Mouse (Mus musculus) forebrain, embryonic 16.5 days (tissue): ENCODE measurements around the gene Sap30. TPM values are rescaled to one million over a fixed set of nuclear protein-coding genes. Genes with fewer than 3 reads are reported as not detected.
"Not testable (repeated sequence)": the region's sequence is repeated elsewhere in the genome, so short reads cannot be mapped to it uniquely, and the experiment has no call there.

ENCODE experiments used
- ATAC-seq: fragments of 200-750 bp; cut with Nextera tagmentation; 2 replicates; pipeline ENCODE4 v1.8.0; 2017; ENCODE audit warnings: mild to moderate bottlenecking, moderate library complexity
- H3K27ac ChIP-seq: fragments of 300-500 bp; sonication (generic); 2 replicates; pipeline ENCODE4 v1.5.1; 2014; ENCODE audit warnings: low read length, control low read depth
- H3K27me3 ChIP-seq: fragments of 300-500 bp; sonication (generic); replicated peaks from 2 replicates; pipeline ENCODE4 v1.6.1; 2014; ENCODE audit warnings: low read length; ENCODE audit not compliant: control insufficient read depth, insufficient read depth
- H3K36me3 ChIP-seq: fragments of 300-500 bp; sonication (generic); 2 replicates; pipeline ENCODE4 v1.6.1; 2014; ENCODE audit not compliant: control insufficient read depth, insufficient read depth
- H3K4me1 ChIP-seq: fragments of 300-500 bp; sonication (generic); replicated peaks from 2 replicates; pipeline ENCODE4 v1.6.1; 2014; ENCODE audit warnings: low read length; ENCODE audit not compliant: control insufficient read depth, insufficient read depth
- H3K4me2 ChIP-seq: fragments of 300-500 bp; sonication (generic); 2 replicates; pipeline ENCODE4 v1.6.1; 2014; ENCODE audit warnings: mild to moderate bottlenecking, low read length, control low read depth
- H3K4me3 ChIP-seq: fragments of 300-500 bp; sonication (generic); replicated peaks from 2 replicates; pipeline ENCODE4 v1.5.1; 2014; ENCODE audit warnings: mild to moderate bottlenecking, low read length, control low read depth
- H3K9ac ChIP-seq: fragments of 300-500 bp; sonication (generic); replicated peaks from 2 replicates; pipeline ENCODE4 v1.6.1; 2014; ENCODE audit warnings: low read depth, low read length, control low read depth
- H3K9me3 ChIP-seq: fragments of 300-500 bp; sonication (generic); 2 replicates; pipeline ENCODE4 v1.6.1; 2016; ENCODE audit warnings: low read length; ENCODE audit not compliant: control insufficient read depth
- WGBS: fragments of 180-500 bp; shearing (Covaris S2); extraction: QIAGEN DNeasy Blood & Tissue Kit; methylation state at CpG from one replicate; pipeline ENCODE4 v1.1.7; 2014; 5-methylcytosine and 5-hydroxymethylcytosine counted together
- polyA plus RNA-seq: library from polyadenylated mRNA; unstranded; fragments of >200 nt; fragmentation: Nextera tagmentation; extraction: Ambion mirVana; gene quantifications from 2 replicates; pipeline ENCODE4 v1.2.1, GENCODE M21; 2015

Sap30 gene
- polyA plus RNA-seq, 1 experiment from 2014 or later: 53.1 TPM

DNA sequence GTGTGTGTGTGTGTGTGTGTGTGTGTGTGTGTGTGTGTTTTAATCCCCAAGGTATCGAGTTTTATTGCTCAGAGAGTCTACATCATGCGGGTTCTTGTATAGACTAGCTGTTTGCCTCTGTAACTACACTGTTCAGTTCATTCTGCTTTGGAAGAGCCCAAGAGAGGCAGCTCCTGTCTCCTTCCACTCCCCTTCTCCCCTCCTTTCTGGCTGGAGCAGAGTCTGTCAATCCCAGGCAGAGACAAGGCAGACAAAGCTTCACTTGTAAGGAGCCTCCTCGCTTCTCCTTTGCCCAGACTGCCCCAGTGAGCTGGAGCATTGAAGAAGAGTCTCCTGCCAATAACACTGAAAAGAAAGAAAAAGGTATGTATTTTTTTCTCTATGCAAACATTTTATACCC, 31.9 kb downstream of the Sap30 start, which contains the start of gene Scrg1:
Gene Scrg1, plus strand, starts transcription at position 159 of the 400 bp plus-strand sequence.
- no peak within 1 kb of the TSS for H3K4me3 ChIP-seq
- peak within 1 kb of the TSS; percentile 20 for H3K4me2 ChIP-seq
- H3K36me3 ChIP-seq: no peaks in the 10 kb centered on the region
- H3K4me1 ChIP-seq: peaks cover 11% of the 10 kb centered on the region
- peak within 1 kb of the TSS; percentile 49 for H3K27ac ChIP-seq
- H3K27me3 ChIP-seq: no peaks in the 10 kb centered on the region
- peak; percentile 68 for ATAC-seq
- WGBS: 67% methylated on average over 3 of the region's 3 CpGs
- H3K9ac ChIP-seq: no peak within 1 kb of the TSS
- H3K9me3 ChIP-seq: no peaks in the 10 kb centered on the region

DNA sequence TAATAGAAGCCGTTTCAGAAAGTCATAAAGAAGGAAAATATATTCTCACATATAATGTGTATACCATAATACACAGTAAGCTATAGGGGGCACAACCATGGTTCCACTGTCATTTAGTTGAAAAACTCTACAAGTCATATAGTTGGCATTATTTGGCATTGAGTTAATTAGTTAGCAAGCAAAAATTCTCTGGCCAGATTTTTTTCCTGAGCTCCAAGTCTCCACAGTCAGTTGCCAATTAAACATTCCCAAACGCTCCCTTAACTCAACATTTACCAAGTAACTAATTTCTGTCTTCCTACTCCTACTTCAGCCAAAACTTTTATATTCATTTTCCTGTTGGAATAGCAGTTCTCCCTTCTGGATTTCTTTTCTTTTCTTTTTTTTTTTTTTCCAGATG, 34.3 kb downstream of the Sap30 start:
- ATAC-seq: no peak
- H3K9me3 ChIP-seq: no peaks in the 10 kb centered on the region
- no peaks in the 10 kb centered on the region for H3K36me3 ChIP-seq
- no peak overlapping the region for H3K4me2 ChIP-seq
- H3K4me1 ChIP-seq: peaks cover 11% of the 10 kb centered on the region
- H3K9ac ChIP-seq: no peak overlapping the region
- no peaks in the 10 kb centered on the region for H3K27me3 ChIP-seq
- H3K27ac ChIP-seq: no peak overlapping the region
- WGBS: 86% methylated on average over 2 of the region's 2 CpGs
- H3K4me3 ChIP-seq: no peak overlapping the region

- WGBS: 96% methylated on average over 4 of the region's 4 CpGs
- H3K27ac ChIP-seq: no peak overlapping the region
- no peaks in the 10 kb centered on the region for H3K27me3 ChIP-seq
- no peaks in the 10 kb centered on the region for H3K9me3 ChIP-seq
- ATAC-seq: no peak
- no peak overlapping the region for H3K9ac ChIP-seq
- H3K36me3 ChIP-seq: no peaks in the 10 kb centered on the region
- H3K4me3 ChIP-seq: no peak overlapping the region
- peaks cover 6% of the 10 kb centered on the region for H3K4me1 ChIP-seq
- no peak overlapping the region for H3K4me2 ChIP-seq
These were observed 35.8 kb downstream of the Sap30 start for GRCm38 (mm10) chr8:57451896-57452295.

DNA sequence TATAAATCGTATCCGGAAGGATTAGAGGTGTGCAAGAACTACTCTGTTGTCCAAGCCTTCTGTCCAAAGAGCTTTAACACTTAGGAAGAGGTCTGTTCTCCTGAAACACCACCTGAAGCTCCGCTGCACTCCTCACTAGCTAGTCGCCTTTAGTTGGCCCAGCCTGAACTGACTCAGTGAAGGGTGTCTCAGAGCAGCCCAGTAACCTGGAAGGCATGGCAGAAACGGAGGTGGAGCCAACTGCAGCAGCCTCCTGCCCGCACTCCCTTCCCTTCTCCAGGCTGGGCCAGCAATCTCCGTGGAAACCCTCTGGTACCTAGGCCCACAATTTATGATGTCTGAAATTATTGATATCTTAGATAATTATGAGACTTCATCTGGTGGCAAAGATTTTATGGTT, 36.9 kb downstream of the Sap30 start:
- Histone ChIP-seq H3K36me3 (no peaks in the 10 kb centered on the region), H3K27ac (no peak overlapping the region), H3K4me3 (no peak overlapping the region), H3K9me3 (no peaks in the 10 kb centered on the region), H3K4me1 (no peaks in the 10 kb centered on the region), H3K27me3 (no peaks in the 10 kb centered on the region), H3K9ac (no peak overlapping the region), H3K4me2 (no peak overlapping the region)
- WGBS: 79% methylated on average over 7 of the region's 7 CpGs
- no peak for ATAC-seq

GRCm38 (mm10) chr8:57445901-57446300, 41.8 kb downstream of the Sap30 start:
- WGBS: 90% methylated on average over 4 of the region's 5 CpGs
- H3K36me3 ChIP-seq: not testable (repeated sequence)

DNA sequence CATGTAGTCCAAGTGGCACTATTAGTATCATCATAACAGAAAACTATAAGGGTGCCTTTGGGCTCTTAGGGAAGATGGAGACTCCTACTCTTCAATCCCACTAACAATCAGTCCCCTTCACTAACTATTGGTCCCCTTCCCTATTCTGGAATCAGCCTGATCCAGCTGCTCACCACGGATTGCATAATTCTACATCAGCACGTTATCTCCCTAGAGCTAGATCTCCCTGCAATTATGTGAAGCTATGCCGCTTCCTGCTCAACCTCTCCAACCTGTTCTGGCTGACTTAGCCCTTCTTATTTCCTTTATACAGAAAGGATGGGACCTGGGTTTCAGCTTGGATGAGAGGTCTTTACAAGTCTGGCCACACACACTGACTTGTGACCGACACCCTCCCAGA, 44.4 kb downstream of the Sap30 start:
- Histone ChIP-seq H3K9ac (no peak overlapping the region), H3K27ac (no peak overlapping the region), H3K9me3 (no peaks in the 10 kb centered on the region), H3K4me1 (no peaks in the 10 kb centered on the region), H3K36me3 (no peaks in the 10 kb centered on the region), H3K27me3 (no peaks in the 10 kb centered on the region), H3K4me3 (no peak overlapping the region), H3K4me2 (no peak overlapping the region)
- WGBS: 79% methylated on average over 4 of the region's 4 CpGs
- ATAC-seq: no peak

More at GRCm38 (mm10) chr8:57445901-57446300, 41.8 kb downstream of the Sap30 start:
- not testable (repeated sequence) for H3K4me1 ChIP-seq, H3K9me3 ChIP-seq, H3K9ac ChIP-seq, H3K4me2 ChIP-seq, ATAC-seq, H3K27me3 ChIP-seq, H3K4me3 ChIP-seq, H3K27ac ChIP-seq

GRCm38 (mm10) chr8:57441556-57441955, 46.1 kb downstream of the Sap30 start:
- WGBS: 80% methylated on average over 5 of the region's 5 CpGs
- ATAC-seq: no peak
- no peaks in the 10 kb centered on the region for H3K36me3 ChIP-seq

DNA sequence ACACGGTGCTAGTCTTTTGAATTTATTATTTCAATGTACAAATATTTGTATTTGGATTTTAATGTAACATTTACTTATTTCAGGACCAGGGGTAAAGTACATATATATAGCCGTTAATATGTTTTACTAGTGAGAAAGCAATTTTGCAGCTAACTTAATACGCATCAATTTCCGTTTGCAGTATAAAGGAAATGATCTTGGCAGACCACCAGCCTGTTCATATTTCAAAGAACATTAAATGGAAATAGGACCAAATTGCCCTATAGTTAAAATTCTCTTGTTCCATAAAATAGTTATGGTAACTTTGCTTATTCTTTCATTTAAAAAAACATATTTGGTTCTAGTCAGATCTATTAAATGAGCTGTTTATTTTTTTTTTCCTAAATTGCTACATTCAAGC, 46.5 kb downstream of the Sap30 start:
- H3K27ac ChIP-seq: no peak overlapping the region
- H3K9me3 ChIP-seq: no peaks in the 10 kb centered on the region
- H3K9ac ChIP-seq: no peak overlapping the region
- WGBS: 74% methylated on average over 4 of the region's 4 CpGs
- H3K27me3 ChIP-seq: no peaks in the 10 kb centered on the region
- no peaks in the 10 kb centered on the region for H3K36me3 ChIP-seq
- no peak overlapping the region for H3K4me3 ChIP-seq
- no peak overlapping the region for H3K4me2 ChIP-seq
- no peak for ATAC-seq
- peaks cover 4% of the 10 kb centered on the region for H3K4me1 ChIP-seq

More at GRCm38 (mm10) chr8:57441556-57441955, 46.1 kb downstream of the Sap30 start:
- Histone ChIP-seq H3K27ac (no peak overlapping the region), H3K4me3 (no peak overlapping the region), H3K4me2 (no peak overlapping the region), H3K9ac (no peak overlapping the region), H3K4me1 (no peaks in the 10 kb centered on the region), H3K27me3 (no peaks in the 10 kb centered on the region), H3K9me3 (no peaks in the 10 kb centered on the region)

DNA sequence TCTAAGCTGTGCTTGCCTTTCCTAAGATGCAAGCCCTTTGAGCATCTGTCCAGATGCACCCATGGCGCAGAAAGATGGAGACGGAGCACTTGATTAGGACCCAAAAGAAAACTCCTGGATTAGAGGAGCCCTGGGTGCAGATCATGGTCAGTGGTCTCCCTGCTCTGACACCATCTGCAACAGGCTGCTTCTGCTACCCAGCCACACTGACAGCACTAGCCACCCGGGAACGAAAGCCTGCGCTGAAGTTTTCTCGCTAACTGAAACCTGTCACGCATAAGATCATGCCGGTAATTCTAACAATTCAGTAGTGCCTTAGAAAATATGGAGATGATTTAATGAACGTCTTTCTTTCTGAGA, 51.2 kb downstream of the Sap30 start:
- 40% methylated on average over 9 of the region's 9 CpGs for whole genome bisulfite sequencing
- no peaks in the 10 kb centered on the region for H3K9me3 ChIP-seq
- no peaks in the 10 kb centered on the region for H3K36me3 ChIP-seq
- no peak overlapping the region for H3K9ac ChIP-seq
- H3K4me1 ChIP-seq: peaks cover 9% of the 10 kb centered on the region
- no peaks in the 10 kb centered on the region for H3K27me3 ChIP-seq
- no peak overlapping the region for H3K4me3 ChIP-seq
- no peak overlapping the region for H3K27ac ChIP-seq
- ATAC-seq: peak; percentile 60
- H3K4me2 ChIP-seq: peak overlapping the region; percentile 3

DNA sequence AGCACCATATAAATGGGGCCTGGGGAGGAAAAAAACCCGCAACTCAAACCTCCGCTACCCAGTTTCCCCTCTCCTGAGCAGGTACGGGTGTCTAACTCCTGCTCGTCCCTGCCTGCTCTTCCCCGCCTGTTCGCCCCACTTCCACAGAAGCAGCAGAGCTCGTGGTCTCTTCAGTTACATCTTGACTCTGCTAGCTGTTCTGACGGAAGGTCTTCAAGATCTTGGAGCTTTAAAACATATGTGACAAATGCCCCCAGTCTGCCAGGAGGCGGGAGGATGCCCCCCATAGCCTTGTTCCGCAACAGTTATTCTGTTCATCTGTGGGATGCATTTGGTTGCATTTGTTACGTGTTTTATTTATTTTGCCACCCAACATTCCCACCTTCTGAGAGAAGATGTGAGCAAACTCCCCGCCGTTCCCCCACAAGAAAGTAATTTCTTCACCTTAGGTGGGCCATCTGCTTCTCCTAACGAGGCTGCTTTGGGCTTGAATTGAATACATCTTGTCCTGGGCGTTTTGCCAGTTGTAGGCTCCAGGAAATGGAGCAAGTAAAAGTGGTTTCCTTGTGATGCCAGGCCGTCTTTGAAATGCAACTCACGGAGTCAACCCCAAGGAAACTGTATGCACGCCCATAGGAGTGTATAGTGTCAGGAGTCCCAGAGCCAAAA, 51.8 kb downstream of the Sap30 start:
- Histone ChIP-seq H3K9me3 (no peaks in the 10 kb centered on the region), H3K36me3 (no peaks in the 10 kb centered on the region), H3K4me1 (peaks cover 9% of the 10 kb centered on the region), H3K9ac (no peak overlapping the region), H3K4me2 (peak overlapping the region; percentile 3), H3K4me3 (no peak overlapping the region), H3K27ac (peak overlapping the region; percentile 45; the same call in 1 of the 2 replicates), H3K27me3 (no peaks in the 10 kb centered on the region)
- WGBS: 34% methylated on average over 18 of the region's 18 CpGs
- peak; percentile 86 for ATAC-seq
